Mouse (Mus musculus): ENCODE measurements around the gene Gm21903. TPM values are rescaled to one million over a fixed set of nuclear protein-coding genes. Genes with fewer than 3 reads are reported as not detected.

The Gm21903 gene
- not detected in 2 replicates for polyA plus RNA-seq (2012; rRNA removed; ENCODE audit: low replicate concordance)

GRCm38 (mm10) chr17:39043241-39043640, at the start of gene Gm21903:
Gene Gm21903 (minus strand): TSS chr17:39043341.

DNA sequence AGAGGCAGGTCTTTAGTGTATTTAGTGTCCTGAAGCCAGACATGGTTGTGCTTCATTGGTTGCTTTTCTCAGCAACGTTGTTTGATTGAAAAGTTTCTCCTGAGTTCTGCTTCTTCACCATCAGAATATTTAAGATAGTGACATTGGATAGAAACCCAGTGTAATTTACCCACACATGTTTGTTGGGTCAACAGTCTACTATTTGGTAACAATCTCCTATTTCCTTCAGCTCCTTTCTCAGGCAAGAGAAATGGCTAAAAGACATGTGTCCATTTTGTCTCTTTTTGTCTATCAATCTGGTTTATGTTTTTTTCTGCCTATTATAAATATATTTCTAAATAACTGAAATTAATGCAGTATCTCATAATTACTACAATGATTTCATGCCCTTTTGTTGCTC, 33.8 kb upstream of the Gm21903 start, which contains the start of gene Esp23:
Gene Esp23, minus strand, starts transcription at position 101 of the 400 bp plus-strand sequence.

DNA sequence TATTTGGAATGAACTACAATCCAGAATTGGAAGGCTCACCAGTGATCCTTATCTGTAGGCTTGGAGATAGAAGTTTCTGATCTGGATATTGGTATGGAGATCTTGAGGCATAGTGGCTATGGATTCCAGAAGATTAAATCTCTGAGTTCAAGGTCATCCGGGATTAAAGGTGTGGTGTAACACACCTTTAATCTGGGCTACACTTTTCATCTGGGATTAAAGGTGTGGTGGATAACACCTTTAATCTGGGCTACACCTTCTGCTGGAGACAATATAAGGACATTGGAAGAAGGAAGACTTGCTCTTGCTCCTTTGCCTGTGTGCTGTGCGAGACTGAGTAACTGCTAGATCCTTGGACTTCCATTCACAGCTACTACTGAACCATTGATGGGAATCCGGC, 6.7 kb downstream of the Gm21903 start, which contains the start of gene Esp24:
Gene Esp24, plus strand, starts transcription at position 301 of the 400 bp plus-strand sequence.

Other genes starting within 250 kb of the Gm21903 start
- gene Esp24, start 6.6 kb downstream of the Gm21903 start, polyA plus RNA-seq (2012; rRNA removed; ENCODE audit: low replicate concordance) = not detected in 2 replicates
- not detected in 2 replicates for gene Esp23, start 33.7 kb upstream of the Gm21903 start, polyA plus RNA-seq (2012; rRNA removed; ENCODE audit: low replicate concordance)
- not detected in 2 replicates for gene Esp22, start 52.0 kb upstream of the Gm21903 start, polyA plus RNA-seq (2012; rRNA removed; ENCODE audit: low replicate concordance)